Mouse (Mus musculus): ENCODE results near the gene Cacnb2. TPM values are rescaled to one million over a fixed set of nuclear protein-coding genes. Genes with fewer than 3 reads are reported as not detected.

Gene Cacnb2
- polyA plus RNA-seq, 1 experiment from 2014 or later, result 0.95 TPM

- peaks cover 2% of the 10 kb centered on the region; the same call in 1 of the 2 replicates for H3K36me3 ChIP-seq (ENCODE audit: control insufficient read depth, insufficient read depth, low read length)
- H3K27me3 ChIP-seq (replicated peaks; ENCODE audit: control insufficient read depth, insufficient read depth, low read length), result no peaks in the 10 kb centered on the region
- no peak overlapping the region for H3K4me3 ChIP-seq (ENCODE audit: low read depth, low read length)
- H3K9ac ChIP-seq (ENCODE audit: low read depth, low read length), result no peak overlapping the region
- DNase-seq (ENCODE audit: low spot score), result no peak
- no peak overlapping the region for H3K27ac ChIP-seq (ENCODE audit: low read depth, low read length)
- H3K4me2 ChIP-seq, result no peak overlapping the region
- H3K4me1 ChIP-seq (replicated peaks; ENCODE audit: control insufficient read depth, insufficient read depth, low read length), result no peaks in the 10 kb centered on the region
- 88% methylated on average over 1 of the region's 1 CpGs for WGBS
- no peaks in the 10 kb centered on the region for H3K9me3 ChIP-seq (ENCODE audit: control insufficient read depth, low read length)
- no peak for ATAC-seq (replicated peaks; ENCODE audit: low FRiP score)
These were observed 424.9 kb downstream of the Cacnb2 start for GRCm38 (mm10) chr2:15027816-15028215.

Other genes starting within 250 kb of the Cacnb2 start
- gene Slc39a12, start 214.8 kb upstream of the Cacnb2 start, polyA plus RNA-seq (2014; fragmentation: Nextera tagmentation; extraction: Ambion mirVana), result 0.08 TPM in 1 of 2 replicates, not detected in the other

Data from liver, embryonic 11.5 days (tissue).